Mouse (Mus musculus): ENCODE results near the gene Llph. TPM values are rescaled to one million over a fixed set of nuclear protein-coding genes. Genes with fewer than 3 reads are reported as not detected.

Gene Llph
- polyA plus RNA-seq, 1 experiment from 2014 or later = 54.5 TPM

GRCm38 (mm10) chr10:120281700-120282099 is 54.8 kb downstream of the Llph start:
- no peak overlapping the region for H3K9ac ChIP-seq (ENCODE audit: low read depth, low read length)
- H3K4me2 ChIP-seq (ENCODE audit: low read depth, low read length) = no peak overlapping the region
- WGBS = 79% methylated on average over 5 of the region's 5 CpGs
- no peaks in the 10 kb centered on the region for H3K27me3 ChIP-seq (replicated peaks; ENCODE audit: control insufficient read depth, insufficient read depth, low read length)
- 0 out of 2 replicates have a peak, but pooled peaks cover 5% of the 10 kb centered on the region for H3K4me1 ChIP-seq (ENCODE audit: control insufficient read depth, insufficient read depth, low read length)
- H3K36me3 ChIP-seq (ENCODE audit: control insufficient read depth, insufficient read depth, low read length) = no peaks in the 10 kb centered on the region
- H3K9me3 ChIP-seq (ENCODE audit: control insufficient read depth, low read length) = no peaks in the 10 kb centered on the region
- no peak overlapping the region for H3K4me3 ChIP-seq (ENCODE audit: low read length)
- H3K27ac ChIP-seq (ENCODE audit: low read length) = no peak overlapping the region
- ATAC-seq = no peak

Other genes starting within 250 kb of the Llph start
- 4.1 and 4.2 TPM in 2 replicates for gene Helb, start 114.1 kb upstream of the Llph start, polyA plus RNA-seq (2015; fragmentation: Nextera tagmentation; extraction: Ambion mirVana)
- gene Tmbim4, start 25.5 kb upstream of the Llph start, polyA plus RNA-seq (2015; fragmentation: Nextera tagmentation; extraction: Ambion mirVana) = 140 and 151 TPM in 2 replicates
- 1.1 and 1.4 TPM in 2 replicates for gene Irak3, start 24.9 kb upstream of the Llph start, polyA plus RNA-seq (2015; fragmentation: Nextera tagmentation; extraction: Ambion mirVana)
- gene Hmga2, start 249.4 kb downstream of the Llph start, polyA plus RNA-seq (2015; fragmentation: Nextera tagmentation; extraction: Ambion mirVana) = 18.6 and 21.1 TPM in 2 replicates

Measured in intestine, embryonic 16.5 days (tissue).